Mouse (Mus musculus): ENCODE measurements around the gene Agpat4.

DNA sequence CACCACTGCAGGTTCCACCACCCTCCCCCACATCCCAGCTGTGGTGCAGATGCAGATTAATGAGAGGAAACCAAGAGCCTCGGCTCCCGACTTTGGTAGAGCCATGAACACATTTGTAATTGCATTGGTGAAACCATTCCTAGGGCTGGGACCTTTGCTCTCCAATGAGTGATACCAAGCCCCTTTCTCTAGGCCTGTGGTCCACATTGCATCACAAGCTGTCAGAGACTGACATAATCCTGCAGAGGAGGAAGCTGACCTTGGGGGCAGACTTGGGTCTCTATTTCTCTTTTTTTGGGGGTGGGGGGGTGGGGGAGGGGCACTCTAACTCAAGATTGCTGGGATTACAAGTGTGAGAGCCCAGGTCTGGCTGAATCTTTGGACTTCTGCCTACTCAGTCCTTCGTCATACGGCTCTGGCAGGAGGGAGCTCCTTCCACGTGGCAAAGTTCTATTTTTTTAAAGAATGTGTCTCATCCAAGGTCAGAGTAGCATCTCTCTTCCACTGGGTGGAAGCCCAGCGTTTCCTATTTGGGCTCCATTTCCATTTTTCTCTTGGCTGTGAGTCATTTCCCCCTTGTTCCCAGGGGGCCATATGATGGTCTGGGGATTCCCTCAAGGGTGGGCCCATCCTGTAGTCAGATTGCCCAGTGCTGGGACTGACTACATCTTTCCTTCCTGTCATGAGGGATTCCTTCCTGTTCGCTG lies 52.4 kb downstream of the Agpat4 start:
- TF ChIP-seq CTCF (IDR thresholded peaks at IDR 0.05; ENCODE audit: low read depth), result no peak
- TF ChIP-seq EP300 (IDR thresholded peaks at IDR 0.05; ENCODE audit: low read depth), result peak; percentile 59; the same call in 1 of the 2 replicates

Measured in liver, postnatal 0 days (tissue).